Comparison of ENCODE assay signal across 13 mouse cellular contexts in the genomic region with DNA sequence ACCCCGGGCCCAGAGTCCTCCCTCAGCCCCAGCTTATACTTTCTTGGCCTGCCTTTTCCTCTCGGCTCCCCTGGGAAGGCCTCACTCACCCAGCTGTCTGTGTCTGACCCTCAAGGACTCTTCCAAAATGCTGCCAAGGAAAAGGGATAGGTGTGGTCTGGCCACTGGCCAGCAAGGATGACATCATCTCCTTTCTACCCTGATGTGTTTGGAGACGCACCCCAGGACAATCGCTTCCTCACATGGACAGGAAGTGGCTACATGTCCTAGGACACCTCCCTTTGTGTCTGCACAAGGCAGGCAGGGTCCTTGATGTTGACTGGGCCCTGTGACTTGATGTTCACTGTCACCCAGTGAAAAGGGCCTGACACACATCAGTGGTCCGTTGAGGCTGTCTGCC. TPM values are rescaled to one million over a fixed set of nuclear protein-coding genes. Genes with fewer than 3 reads are reported as not detected.
DNase-seq lines count a peak whose midpoint lies in the region; ATAC-seq and TF ChIP-seq lines count a peak whose summit lies in the region.
"Had no signal": no experiment of that assay in that cellular context is flagged by ENCODE, and none has a peak within 500 bp of the region (broad histone marks: within the 10 kb centered on the region; RNA-seq: fewer than 3 reads in every experiment).

No protein-coding gene starts in this region.

- ATAC-seq in embryonic facial prominence, embryonic 13.5 days (ENCODE audit: insufficient number of reproducible peaks, insufficient read depth, low FRiP score, low TSS enrichment, low read depth), result no peak
- ATAC-seq in lung, postnatal 0 days, result peak; percentile 84
- ATAC-seq: CD4-positive, CD25-positive, alpha-beta regulatory T cell, adult 4 months had no signal

- intact Hi-C loops in heart, postnatal 10 days (cut with DNase I), result loop anchor here (2.0 kb wide), 1 partner anchor 17 kb away; no protein-coding TSS in a partner anchor

- no peaks in the 10 kb centered on the region for H3K9me3 ChIP-seq in embryonic facial prominence, embryonic 13.5 days
- no peaks in the 10 kb centered on the region for H3K9me3 ChIP-seq in embryonic facial prominence, embryonic 10.5 days
- no peaks in the 10 kb centered on the region for H3K9me3 ChIP-seq in lung, postnatal 0 days (ENCODE audit: low read length)
- H3K9me3 ChIP-seq: liver, embryonic 13.5 days; stomach, embryonic 15.5 days had no signal

- WGBS in embryonic facial prominence, embryonic 13.5 days, result 74% methylated on average over 5 of the region's 5 CpGs
- 83% methylated on average over 5 of the region's 5 CpGs for WGBS in embryonic facial prominence, embryonic 10.5 days
- 32% methylated on average over 5 of the region's 5 CpGs for WGBS in lung, postnatal 0 days

- peak; percentile 90 for TF ChIP-seq EP300 in lung, postnatal 0 days (IDR thresholded peaks at IDR 0.05)

- no peaks in the 10 kb centered on the region for H3K27me3 ChIP-seq in embryonic facial prominence, embryonic 13.5 days
- no peaks in the 10 kb centered on the region for H3K27me3 ChIP-seq in embryonic facial prominence, embryonic 10.5 days (replicated peaks; ENCODE audit: low read depth, poor library complexity, severe bottlenecking)
- H3K27me3 ChIP-seq in lung, postnatal 0 days (replicated peaks; ENCODE audit: insufficient read depth, low read length), result no peaks in the 10 kb centered on the region
- H3K27me3 ChIP-seq: stomach, embryonic 15.5 days had no signal

- H3K4me3 ChIP-seq in embryonic facial prominence, embryonic 13.5 days, result no peak overlapping the region
- H3K4me3 ChIP-seq in embryonic facial prominence, embryonic 10.5 days, result no peak overlapping the region
- H3K4me3 ChIP-seq in lung, postnatal 0 days (ENCODE audit: low read depth, low read length), result no peak overlapping the region
- H3K4me3 ChIP-seq: erythroblast, embryonic 14.5 days; liver, embryonic 13.5 days; stomach, embryonic 15.5 days had no signal

- H3K4me2 ChIP-seq in embryonic facial prominence, embryonic 13.5 days, result no peak overlapping the region
- H3K4me2 ChIP-seq in lung, postnatal 0 days (replicated peaks; ENCODE audit: low read depth, low read length), result no peak overlapping the region
- H3K4me2 ChIP-seq: liver, embryonic 13.5 days; stomach, embryonic 15.5 days had no signal

- DNase-seq in embryonic facial prominence, embryonic 10.5 days (ENCODE audit: low spot score), result no peak
- peak; percentile 63 for DNase-seq in adrenal gland, postnatal 10 days
- DNase-seq in heart, postnatal 10 days, result peak; percentile 77
- peak; percentile 76 for DNase-seq in lung, postnatal 0 days (ENCODE audit: low spot score)
- no peak for DNase-seq in right cerebral cortex, postnatal 4 days
- DNase-seq in frontal cortex, postnatal 14 days (ENCODE audit: low spot score in 2 of 2), result no peak
- no peak for DNase-seq in spleen, postnatal 4 days (ENCODE audit: low spot score in 2 of 2)
- DNase-seq: gastrocnemius, postnatal 14 days; liver, embryonic 13.5 days had no signal

- H3K36me3 ChIP-seq in embryonic facial prominence, embryonic 13.5 days, result no peaks in the 10 kb centered on the region
- H3K36me3 ChIP-seq in embryonic facial prominence, embryonic 10.5 days (replicated peaks), result peaks cover 17% of the 10 kb centered on the region
- no peaks in the 10 kb centered on the region for H3K36me3 ChIP-seq in lung, postnatal 0 days (ENCODE audit: insufficient read depth, low read length)
- H3K36me3 ChIP-seq: liver, embryonic 13.5 days; stomach, embryonic 15.5 days had no signal

- peaks cover 25% of the 10 kb centered on the region for H3K4me1 ChIP-seq in embryonic facial prominence, embryonic 13.5 days
- peaks cover 50% of the 10 kb centered on the region for H3K4me1 ChIP-seq in embryonic facial prominence, embryonic 10.5 days
- no peaks in the 10 kb centered on the region for H3K4me1 ChIP-seq in lung, postnatal 0 days (ENCODE audit: insufficient read depth, low read depth, low read length)
- H3K4me1 ChIP-seq: liver, embryonic 13.5 days had no signal

- no peak overlapping the region for H3K27ac ChIP-seq in embryonic facial prominence, embryonic 13.5 days
- H3K27ac ChIP-seq in embryonic facial prominence, embryonic 10.5 days (replicated peaks), result no peak overlapping the region
- H3K27ac ChIP-seq in lung, postnatal 0 days (ENCODE audit: low read length), result no peak overlapping the region
- H3K27ac ChIP-seq: liver, embryonic 13.5 days; stomach, embryonic 15.5 days had no signal

- no peak for TF ChIP-seq CTCF in lung, postnatal 0 days (IDR thresholded peaks at IDR 0.05)

- H3K9ac ChIP-seq in embryonic facial prominence, embryonic 13.5 days, result peak overlapping the region; percentile 33; the same call in 1 of the 2 replicates
- no peak overlapping the region for H3K9ac ChIP-seq in lung, postnatal 0 days (replicated peaks; ENCODE audit: low read depth)
- H3K9ac ChIP-seq: liver, embryonic 13.5 days; stomach, embryonic 15.5 days had no signal

RNA-seq across cellular contexts. Expression of a gene that starts 34.9 kb away (rescaled TPM):
- polyA plus RNA-seq in embryonic facial prominence, embryonic 13.5 days (2015; fragmentation: Nextera tagmentation; extraction: Ambion mirVana), result 99.7 and 104 TPM in 2 replicates
- polyA plus RNA-seq in embryonic facial prominence, embryonic 10.5 days (2016; fragmentation: Nextera tagmentation; extraction: Ambion mirVana), result 37.9 and 38.7 TPM in 2 replicates
- 10 to 100 TPM in 1 of 2 experiments, 1 to 10 TPM in 1; 9.5 to 10.3 TPM for total RNA-seq in adrenal gland, postnatal 10 days (2021)
- total RNA-seq in heart, postnatal 10 days (2021), result 10 to 100 TPM; 33.8 to 41.5 TPM
- polyA plus RNA-seq in lung, postnatal 0 days (2015; fragmentation: Nextera tagmentation; extraction: Ambion mirVana), result 24.1 and 25.5 TPM in 2 replicates
- polyA plus RNA-seq: CD4-positive, CD25-positive, alpha-beta regulatory T cell, adult 4 months had no signal

RNA-seq across cellular contexts. Expression of a gene that starts 44.9 kb away (rescaled TPM):
- polyA plus RNA-seq in embryonic facial prominence, embryonic 13.5 days (2015; fragmentation: Nextera tagmentation; extraction: Ambion mirVana), result 129 and 140 TPM in 2 replicates
- 108 and 115 TPM in 2 replicates for polyA plus RNA-seq in embryonic facial prominence, embryonic 10.5 days (2016; fragmentation: Nextera tagmentation; extraction: Ambion mirVana)
- 100 to 1,000 TPM; 111 to 120 TPM for total RNA-seq in adrenal gland, postnatal 10 days (2021)
- 100 to 1,000 TPM; 129 to 134 TPM for total RNA-seq in heart, postnatal 10 days (2021)
- 249 and 268 TPM in 2 replicates for polyA plus RNA-seq in lung, postnatal 0 days (2015; fragmentation: Nextera tagmentation; extraction: Ambion mirVana)

Comparison
In these comparisons a context has a peak if more than half of its experiments do, and no peak if none do; other contexts are left out.
1. DNase-seq: peak in adrenal gland, postnatal 10 days (single experiment), heart, postnatal 10 days (2 of 2) and lung, postnatal 0 days (single experiment); none in embryonic facial prominence, embryonic 10.5 days (single experiment), right cerebral cortex, postnatal 4 days (single experiment), frontal cortex, postnatal 14 days (0 of 2) and spleen, postnatal 4 days (0 of 2).